Mouse (Mus musculus): ENCODE results near the gene Scfd1.

- no peak for TF ChIP-seq CTCF (IDR thresholded peaks at IDR 0.05; ENCODE audit: extremely low read depth, insufficient read depth, low read length)
- no peak for TF ChIP-seq POLR2A (IDR thresholded peaks at IDR 0.05; ENCODE audit: extremely low read depth, insufficient read depth, low read length)
These were observed 26.8 kb downstream of the Scfd1 start for GRCm38 (mm10) chr12:51403987-51404586.
